Mouse (Mus musculus): ENCODE results near the gene Hcn4. TPM values are rescaled to one million over a fixed set of nuclear protein-coding genes. Genes with fewer than 3 reads are reported as not detected.

Gene Hcn4
- total and polyA plus RNA-seq, 2 experiments from 2014 or later, result 0.61 to 7.4 TPM

- no peaks in the 10 kb centered on the region for H3K9me3 ChIP-seq (replicated peaks; ENCODE audit: control insufficient read depth, low read length)
- no peak overlapping the region for H3K9ac ChIP-seq (replicated peaks; ENCODE audit: low read depth, low read length)
- no peak for TF ChIP-seq EP300 (IDR thresholded peaks at IDR 0.05; ENCODE audit: low read depth)
- TF ChIP-seq CTCF (IDR thresholded peaks at IDR 0.05; ENCODE audit: low read depth), result 0 out of 2 replicates have a peak, but pooled peaks have one; percentile 3
- peaks cover 4% of the 10 kb centered on the region for H3K4me1 ChIP-seq (ENCODE audit: control insufficient read depth, insufficient read depth)
- H3K36me3 ChIP-seq (replicated peaks; ENCODE audit: control insufficient read depth, insufficient read depth, low read length), result no peaks in the 10 kb centered on the region
- 29% methylated on average over 15 of the region's 15 CpGs for WGBS
- no peak overlapping the region for H3K4me3 ChIP-seq (ENCODE audit: low read depth, low read length)
- H3K27ac ChIP-seq (ENCODE audit: low read depth), result no peak overlapping the region
- no peak overlapping the region for H3K4me2 ChIP-seq (ENCODE audit: low read depth, low read length)
- no peak for DNase-seq (ENCODE audit: low spot score)
- no peak for ATAC-seq (ENCODE audit: insufficient read depth, low read depth)
- H3K27me3 ChIP-seq (ENCODE audit: control insufficient read depth, insufficient read depth, low read length), result peaks cover 4% of the 10 kb centered on the region; the same call in 1 of the 2 replicates
Observed at GRCm38 (mm10) chr9:58815552-58816260, 7.5 kb upstream of the Hcn4 start.

DNA sequence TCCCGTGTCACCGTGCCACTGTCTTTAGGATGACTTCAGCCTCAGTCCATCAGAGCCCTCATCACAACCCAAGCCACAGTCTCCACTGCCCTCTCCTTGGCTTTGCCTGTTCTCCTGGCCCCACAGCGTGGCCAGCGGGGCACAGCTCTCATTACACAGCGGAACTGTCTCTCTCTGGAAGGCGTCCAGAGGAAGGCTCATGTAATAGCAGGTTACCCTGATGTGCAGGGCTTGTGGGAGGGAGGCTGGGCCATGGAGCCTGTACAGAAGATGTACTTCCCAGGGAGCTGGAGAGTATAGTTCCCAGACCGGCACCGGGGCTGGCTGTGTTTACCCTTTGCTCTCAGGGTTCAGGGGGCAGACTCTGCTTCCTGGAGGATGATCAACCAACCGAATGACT, 6.8 kb upstream of the Hcn4 start:
- Histone ChIP-seq H3K4me1 (ENCODE audit: control insufficient read depth, insufficient read depth) (peaks cover 4% of the 10 kb centered on the region), H3K27me3 (ENCODE audit: control insufficient read depth, insufficient read depth, low read length) (peaks cover 11% of the 10 kb centered on the region), H3K9ac (replicated peaks; ENCODE audit: low read depth, low read length) (no peak overlapping the region), H3K4me2 (ENCODE audit: low read depth, low read length) (no peak overlapping the region), H3K36me3 (replicated peaks; ENCODE audit: control insufficient read depth, insufficient read depth, low read length) (no peaks in the 10 kb centered on the region), H3K4me3 (ENCODE audit: low read depth, low read length) (no peak overlapping the region), H3K9me3 (replicated peaks; ENCODE audit: control insufficient read depth, low read length) (no peaks in the 10 kb centered on the region), H3K27ac (ENCODE audit: low read depth) (no peak overlapping the region)
- WGBS, result 42% methylated on average over 9 of the region's 9 CpGs
- peak; percentile 31; the same call in 1 of the 2 replicates for ATAC-seq (ENCODE audit: insufficient read depth, low read depth)
- DNase-seq (ENCODE audit: low spot score), result no peak
- TF ChIP-seq CTCF (IDR thresholded peaks at IDR 0.05; ENCODE audit: low read depth) (no peak), EP300 (IDR thresholded peaks at IDR 0.05; ENCODE audit: low read depth) (no peak)

DNA sequence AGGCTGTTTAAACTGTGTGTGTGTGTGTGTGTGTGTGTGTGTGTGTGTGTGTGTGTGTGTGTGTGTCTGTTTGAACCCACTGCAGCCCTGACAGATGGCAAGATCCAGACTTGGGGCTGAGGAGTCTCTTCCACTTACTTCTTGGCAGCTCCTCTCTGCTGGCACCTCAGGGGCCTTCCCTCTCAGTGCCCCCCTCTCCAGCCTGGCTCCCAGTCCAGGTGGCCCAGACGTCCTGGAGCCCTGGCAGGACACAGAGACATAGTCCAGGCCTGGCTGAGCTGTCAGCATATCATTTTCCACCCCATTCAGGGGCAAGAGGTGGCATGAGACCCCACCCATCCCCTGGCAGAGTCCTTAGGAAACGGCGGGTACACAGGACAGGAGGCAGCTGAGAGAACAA, 5.5 kb upstream of the Hcn4 start:
- no peak for TF ChIP-seq CTCF (IDR thresholded peaks at IDR 0.05; ENCODE audit: low read depth)
- TF ChIP-seq EP300 (IDR thresholded peaks at IDR 0.05; ENCODE audit: low read depth), result no peak
- no peaks in the 10 kb centered on the region for H3K36me3 ChIP-seq (replicated peaks; ENCODE audit: control insufficient read depth, insufficient read depth, low read length)
- no peak overlapping the region for H3K4me2 ChIP-seq (ENCODE audit: low read depth, low read length)
- H3K9me3 ChIP-seq (replicated peaks; ENCODE audit: control insufficient read depth, low read length), result no peaks in the 10 kb centered on the region
- peaks cover 4% of the 10 kb centered on the region for H3K4me1 ChIP-seq (ENCODE audit: control insufficient read depth, insufficient read depth)
- WGBS, result 15% methylated on average over 3 of the region's 3 CpGs
- H3K27me3 ChIP-seq (ENCODE audit: control insufficient read depth, insufficient read depth, low read length), result peaks cover 22% of the 10 kb centered on the region
- H3K4me3 ChIP-seq (ENCODE audit: low read depth, low read length), result no peak overlapping the region
- DNase-seq (ENCODE audit: low spot score) (peak; percentile 41), ATAC-seq (ENCODE audit: insufficient read depth, low read depth) (peak; percentile 72)
- H3K27ac ChIP-seq (ENCODE audit: low read depth), result peak overlapping the region; percentile 21; the same call in 1 of the 2 replicates
- no peak overlapping the region for H3K9ac ChIP-seq (replicated peaks; ENCODE audit: low read depth, low read length)

GRCm38 (mm10) chr9:58822431-58823091, 651 bp upstream of the Hcn4 start:
- DNase-seq (ENCODE audit: low spot score), result no peak
- Histone ChIP-seq H3K9me3 (replicated peaks; ENCODE audit: control insufficient read depth, low read length) (no peaks in the 10 kb centered on the region), H3K4me3 (ENCODE audit: low read depth, low read length) (peak overlapping the region; percentile 81), H3K27me3 (ENCODE audit: control insufficient read depth, insufficient read depth, low read length) (peaks cover 60% of the 10 kb centered on the region), H3K36me3 (replicated peaks; ENCODE audit: control insufficient read depth, insufficient read depth, low read length) (no peaks in the 10 kb centered on the region), H3K4me1 (ENCODE audit: control insufficient read depth, insufficient read depth) (peaks cover 4% of the 10 kb centered on the region), H3K27ac (ENCODE audit: low read depth) (peak overlapping the region; percentile 52), H3K9ac (replicated peaks; ENCODE audit: low read depth, low read length) (peak overlapping the region; percentile 51), H3K4me2 (ENCODE audit: low read depth, low read length) (peak overlapping the region; percentile 99)
- peak; percentile 62 for ATAC-seq (ENCODE audit: insufficient read depth, low read depth)
- under 1% methylated on average over 62 of the region's 62 CpGs for WGBS
- TF ChIP-seq EP300 (IDR thresholded peaks at IDR 0.05; ENCODE audit: low read depth) (no peak), CTCF (IDR thresholded peaks at IDR 0.05; ENCODE audit: low read depth) (no peak)

GRCm38 (mm10) chr9:58823918-58824215, 655 bp downstream of the Hcn4 start:
- peak overlapping the region; percentile 81 for H3K4me3 ChIP-seq (ENCODE audit: low read depth, low read length)
- 2% methylated on average over 32 of the region's 35 CpGs for WGBS
- peaks cover 60% of the 10 kb centered on the region for H3K27me3 ChIP-seq (ENCODE audit: control insufficient read depth, insufficient read depth, low read length)
- no peak for DNase-seq (ENCODE audit: low spot score)
- TF ChIP-seq EP300 (IDR thresholded peaks at IDR 0.05; ENCODE audit: low read depth) (no peak), CTCF (IDR thresholded peaks at IDR 0.05; ENCODE audit: low read depth) (no peak)
- no peak for ATAC-seq (ENCODE audit: insufficient read depth, low read depth)
- H3K9ac ChIP-seq (replicated peaks; ENCODE audit: low read depth, low read length), result peak overlapping the region; percentile 51; the same call in 1 of the 2 replicates
- H3K9me3 ChIP-seq (replicated peaks; ENCODE audit: control insufficient read depth, low read length), result no peaks in the 10 kb centered on the region
- H3K4me2 ChIP-seq (ENCODE audit: low read depth, low read length), result peak overlapping the region; percentile 99
- H3K36me3 ChIP-seq (replicated peaks; ENCODE audit: control insufficient read depth, insufficient read depth, low read length), result no peaks in the 10 kb centered on the region
- peaks cover 4% of the 10 kb centered on the region; the same call in 1 of the 2 replicates for H3K4me1 ChIP-seq (ENCODE audit: control insufficient read depth, insufficient read depth)
- H3K27ac ChIP-seq (ENCODE audit: low read depth), result no peak overlapping the region
